Mouse (Mus musculus): ENCODE measurements around the gene Olfr172. TPM values are rescaled to one million over a fixed set of nuclear protein-coding genes. Genes with fewer than 3 reads are reported as not detected.

Olfr172 gene
- total RNA-seq, 2 experiments from 2014 or later = not detected

Other genes with a start within 250 kb of the Olfr172 start
- gene St3gal6, start 238.9 kb downstream of the Olfr172 start, total RNA-seq (2014; fragmentation: Nextera tagmentation) = 40.1 and 61.6 TPM in 2 replicates
- gene St3gal6, start 238.9 kb downstream of the Olfr172 start, total RNA-seq (2017) = 39.9 and 44.9 TPM in 2 replicates
- gene Gm813, start 146.2 kb downstream of the Olfr172 start, total RNA-seq (2014; fragmentation: Nextera tagmentation) = not detected in 2 replicates
- gene Gm813, start 146.2 kb downstream of the Olfr172 start, total RNA-seq (2017) = not detected in 2 replicates
- not detected in 2 replicates for gene E330017A01Rik, start 124.4 kb downstream of the Olfr172 start, total RNA-seq (2014; fragmentation: Nextera tagmentation)
- not detected in 2 replicates for gene E330017A01Rik, start 124.4 kb downstream of the Olfr172 start, total RNA-seq (2017)
- 250 and 314 TPM in 2 replicates for gene Cpox, start 92.9 kb downstream of the Olfr172 start, total RNA-seq (2014; fragmentation: Nextera tagmentation)
- gene Cpox, start 92.9 kb downstream of the Olfr172 start, total RNA-seq (2017) = 138 and 210 TPM in 2 replicates
- gene Gpr15, start 44.1 kb downstream of the Olfr172 start, total RNA-seq (2014; fragmentation: Nextera tagmentation) = not detected in 2 replicates
- not detected in 2 replicates for gene Gpr15, start 44.1 kb downstream of the Olfr172 start, total RNA-seq (2017)
- 40.0 and 41.1 TPM in 2 replicates for gene Cldnd1, start 35.3 kb downstream of the Olfr172 start, total RNA-seq (2014; fragmentation: Nextera tagmentation)
- gene Cldnd1, start 35.3 kb downstream of the Olfr172 start, total RNA-seq (2017) = 16.4 and 36.4 TPM in 2 replicates
- not detected in 2 replicates for gene Olfr173, start 37.1 kb upstream of the Olfr172 start, total RNA-seq (2014; fragmentation: Nextera tagmentation)
- not detected in 2 replicates for gene Olfr173, start 37.1 kb upstream of the Olfr172 start, total RNA-seq (2017)
- not detected in 2 replicates for gene Olfr175-ps1, start 63.6 kb upstream of the Olfr172 start, total RNA-seq (2014; fragmentation: Nextera tagmentation)
- gene Olfr175-ps1, start 63.6 kb upstream of the Olfr172 start, total RNA-seq (2017) = not detected in 2 replicates
- not detected in 2 replicates for gene Olfr177, start 111.6 kb upstream of the Olfr172 start, total RNA-seq (2014; fragmentation: Nextera tagmentation)
- not detected in 2 replicates for gene Olfr177, start 111.6 kb upstream of the Olfr172 start, total RNA-seq (2017)
- gene Olfr178, start 128.9 kb upstream of the Olfr172 start, total RNA-seq (2014; fragmentation: Nextera tagmentation) = not detected in 2 replicates
- not detected in 2 replicates for gene Olfr178, start 128.9 kb upstream of the Olfr172 start, total RNA-seq (2017)
- not detected in 2 replicates for gene Olfr181, start 165.6 kb upstream of the Olfr172 start, total RNA-seq (2014; fragmentation: Nextera tagmentation)
- gene Olfr181, start 165.6 kb upstream of the Olfr172 start, total RNA-seq (2017) = not detected in 2 replicates
- not detected in 2 replicates for gene Olfr180, start 166.2 kb upstream of the Olfr172 start, total RNA-seq (2014; fragmentation: Nextera tagmentation)
- gene Olfr180, start 166.2 kb upstream of the Olfr172 start, total RNA-seq (2017) = not detected in 2 replicates
- not detected in 2 replicates for gene Olfr183, start 232.2 kb upstream of the Olfr172 start, total RNA-seq (2014; fragmentation: Nextera tagmentation)
- not detected in 2 replicates for gene Olfr183, start 232.2 kb upstream of the Olfr172 start, total RNA-seq (2017)